Mouse (Mus musculus) mature B cell (primary cell): ENCODE results near the gene Wdr95.

Experiments used
- in situ Hi-C: fragments of 300-500 bp; cut with MboI; formaldehyde crosslinking; loops from 2 replicates; pipeline ENCODE4 v1.14.3; 2019

The Wdr95 gene

DNA sequence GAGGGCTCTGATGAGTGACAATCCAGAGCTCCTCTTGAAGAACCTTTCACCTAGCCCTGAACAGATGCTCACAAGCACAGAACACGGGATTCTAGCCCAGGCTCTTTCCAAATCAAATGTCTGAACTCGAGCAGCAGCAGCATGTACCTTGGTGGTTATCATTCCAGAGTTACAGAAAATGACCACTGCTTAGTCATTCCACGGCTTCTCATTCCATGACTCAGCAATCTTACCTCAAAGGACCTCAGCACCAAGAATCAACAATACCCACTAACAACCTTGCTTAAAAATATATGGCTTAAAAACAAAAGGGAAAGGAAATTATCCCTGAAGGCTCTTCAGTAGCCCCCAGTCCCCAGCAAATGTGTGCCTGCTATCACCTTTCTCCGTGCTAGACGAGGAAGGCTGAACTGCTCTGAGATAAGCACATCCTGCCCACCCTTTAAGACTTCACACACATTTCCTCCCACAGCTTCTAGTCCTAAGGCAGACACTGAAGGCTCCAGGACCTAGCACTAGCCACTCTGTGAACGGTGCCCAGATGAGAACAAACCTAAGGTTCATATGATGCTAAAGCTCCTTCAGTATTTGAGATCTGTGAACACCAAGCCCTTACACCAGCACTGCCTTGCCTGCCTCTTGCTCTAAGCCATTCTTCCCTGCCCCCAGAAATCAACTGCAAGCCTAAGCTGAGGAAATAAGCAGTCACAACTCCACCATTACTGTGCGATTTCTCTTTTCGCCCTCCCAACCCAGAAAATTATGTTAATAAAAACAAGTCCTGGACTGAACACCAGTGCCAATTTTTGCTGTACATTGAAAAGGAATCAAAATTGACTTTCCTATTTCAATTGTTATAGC is 95.6 kb downstream of the Wdr95 start:
- in situ Hi-C loops = no loop called here

DNA sequence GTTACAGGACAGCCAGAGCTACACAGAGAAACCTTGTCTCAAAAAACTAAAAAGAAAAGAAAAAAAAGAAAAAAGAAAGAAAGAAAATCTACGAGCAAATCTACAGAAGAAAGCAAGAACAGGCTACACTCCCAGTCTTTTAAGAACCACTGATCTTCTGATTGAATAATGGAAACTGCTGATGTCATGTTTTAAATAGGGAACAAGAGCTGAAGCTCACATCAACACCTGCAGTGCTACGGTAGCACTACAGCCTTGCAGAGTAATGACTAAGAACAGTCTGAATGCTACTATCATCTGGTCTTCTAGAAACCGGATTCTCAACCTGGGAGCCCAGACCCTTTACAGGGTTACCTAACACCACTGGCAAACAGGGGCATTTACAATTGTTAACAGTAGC is 97.1 kb downstream of the Wdr95 start:
- in situ Hi-C loops = no loop called here

DNA sequence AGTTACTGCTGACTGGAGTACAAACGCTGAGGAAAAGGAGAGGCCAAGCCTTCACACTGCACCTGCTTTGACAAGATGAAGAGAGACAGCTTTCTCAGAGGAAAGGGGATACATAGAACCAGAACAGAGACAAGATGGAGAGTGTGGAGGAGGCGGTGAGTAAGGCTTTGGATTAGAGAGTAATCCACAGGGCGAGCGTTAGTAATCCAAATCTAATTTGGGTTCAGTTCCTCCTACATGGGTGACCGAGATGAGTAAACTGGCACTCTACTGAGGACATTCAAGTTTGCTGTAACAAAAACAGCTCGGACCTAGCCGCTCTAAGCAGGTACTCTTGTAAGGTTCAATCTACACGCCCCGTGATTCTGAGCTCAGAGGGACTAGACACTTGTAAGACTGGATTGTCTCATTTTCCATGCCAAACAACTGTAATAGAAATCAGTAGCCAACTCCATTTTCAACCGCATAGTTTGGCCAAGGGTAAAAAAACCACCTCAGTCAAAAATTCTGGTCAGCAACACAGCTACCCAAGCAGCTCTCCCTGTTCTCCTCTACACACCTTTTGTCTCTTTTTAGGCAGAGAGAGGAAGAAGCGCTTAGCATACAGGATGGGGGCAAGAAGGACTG is 106.0 kb downstream of the Wdr95 start:
- in situ Hi-C loops = no loop called here

DNA sequence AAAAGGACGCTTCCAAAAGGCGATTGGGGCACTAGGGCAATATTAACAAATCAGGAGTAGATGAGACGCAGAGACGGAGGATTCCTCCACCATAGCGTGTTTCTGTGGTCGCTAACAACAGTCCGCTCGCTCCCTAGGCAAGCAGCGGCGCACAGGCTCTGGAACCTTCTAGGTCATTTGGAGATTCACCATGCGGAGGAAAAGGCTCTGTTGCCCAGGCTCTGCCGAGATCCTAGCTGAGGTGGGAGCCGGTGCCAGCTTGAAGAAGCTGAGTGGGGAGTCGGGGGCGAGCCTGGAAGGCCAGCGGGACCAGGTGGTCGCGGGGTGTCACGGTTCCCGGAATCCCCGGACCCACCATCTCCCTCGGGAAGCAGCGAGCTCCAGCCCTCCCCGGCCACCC is 107.1 kb downstream of the Wdr95 start:
- in situ Hi-C loops = no loop called here

DNA sequence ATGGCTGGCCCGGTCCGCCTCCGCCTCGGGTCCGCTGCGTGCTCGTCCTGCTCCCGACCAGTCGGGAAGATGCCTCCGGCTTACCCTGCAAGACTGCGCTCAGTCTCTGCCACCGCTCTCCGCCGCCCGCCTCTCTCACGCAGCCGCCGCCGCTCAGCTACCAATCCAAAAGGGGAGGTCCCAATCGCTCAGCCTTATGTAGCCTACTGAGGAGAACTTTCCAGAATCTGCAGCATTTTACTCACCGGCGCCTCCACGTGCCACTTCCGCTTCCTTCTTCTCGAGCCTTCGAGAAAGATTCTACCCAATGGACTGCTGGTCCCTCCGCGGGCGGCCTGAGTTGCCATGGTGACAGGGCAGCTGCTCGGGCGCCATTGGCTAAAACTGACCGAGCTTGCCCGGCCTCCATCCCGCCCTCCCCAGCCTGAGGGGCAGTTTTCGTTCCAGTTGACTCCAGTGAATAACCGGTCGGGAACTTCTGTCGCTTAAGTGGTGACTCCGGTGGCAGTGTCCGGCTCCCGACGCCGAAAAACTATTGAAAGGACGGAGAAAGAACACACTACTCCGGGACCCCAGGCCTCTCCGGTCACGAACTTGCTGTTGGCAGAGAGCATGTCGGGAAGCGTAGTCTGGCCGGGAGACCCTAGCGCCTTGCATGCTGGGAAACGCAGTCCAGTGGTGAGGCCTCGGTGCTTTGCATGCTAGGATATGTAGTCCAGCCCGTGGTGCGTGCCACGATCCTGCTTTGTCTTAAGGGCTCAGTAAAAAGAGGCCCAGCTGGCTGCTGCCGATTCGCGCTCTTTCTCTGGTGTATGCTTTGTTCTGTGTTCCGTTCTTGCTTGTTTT is 107.8 kb downstream of the Wdr95 start, which contains the start of gene Hsph1:
TSS of gene Hsph1 (minus strand) at position 302 of the 846 bp plus-strand sequence.
- in situ Hi-C loops = no loop called here

DNA sequence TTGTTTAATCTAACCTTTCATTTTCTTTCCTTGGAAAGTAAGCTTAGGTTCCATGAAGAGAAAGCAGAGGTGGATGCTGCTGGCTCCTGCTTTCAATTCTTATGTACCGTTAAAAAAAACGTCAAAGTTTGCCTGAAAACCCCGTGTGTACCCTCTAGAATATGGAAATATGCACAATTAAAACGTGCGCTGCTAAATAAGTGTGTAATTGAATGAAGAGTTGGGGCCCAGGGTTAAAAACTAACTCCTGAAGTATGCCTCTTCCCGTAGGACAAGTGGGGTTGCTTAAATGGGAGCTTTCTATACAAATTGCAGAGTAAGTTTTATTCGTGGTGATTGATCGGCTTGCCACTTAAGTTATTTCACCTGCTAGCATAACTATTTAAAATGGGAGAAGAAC is 108.8 kb downstream of the Wdr95 start:
- in situ Hi-C loops = no loop called here

DNA sequence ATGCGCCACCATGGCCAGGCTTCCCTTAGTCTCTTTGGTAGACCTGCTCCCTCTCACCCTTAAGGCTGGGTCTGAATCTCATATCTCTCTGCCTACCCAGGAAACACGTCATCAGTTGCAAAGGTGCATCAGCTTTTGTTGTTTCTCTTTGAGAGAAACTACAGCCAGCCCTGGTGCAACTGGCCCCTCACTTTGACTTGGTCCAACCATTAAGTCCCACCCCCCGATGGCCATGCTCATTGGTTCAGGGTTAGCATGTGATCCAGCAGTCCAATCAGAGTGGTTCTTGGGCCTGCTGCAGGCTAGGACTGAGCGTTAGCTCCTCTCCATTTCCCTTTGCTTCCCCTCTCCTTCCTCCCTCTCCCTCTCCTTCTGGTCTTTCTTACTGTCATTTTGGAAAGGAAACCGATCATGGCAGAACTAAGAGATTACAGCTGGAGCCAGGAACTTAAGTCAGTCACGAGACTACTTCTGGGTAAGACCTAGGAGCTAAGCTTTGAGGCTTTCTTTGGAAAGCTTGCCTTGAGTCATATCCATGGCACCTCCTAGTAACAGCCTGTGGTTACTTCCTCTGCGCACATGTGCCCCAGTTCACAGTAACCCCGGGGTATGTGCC is 112.9 kb downstream of the Wdr95 start:
- in situ Hi-C loops = loop anchor here (5.0 kb wide), 1 partner anchor 36 kb away; the partner anchor contains the start of gene B3glct

DNA sequence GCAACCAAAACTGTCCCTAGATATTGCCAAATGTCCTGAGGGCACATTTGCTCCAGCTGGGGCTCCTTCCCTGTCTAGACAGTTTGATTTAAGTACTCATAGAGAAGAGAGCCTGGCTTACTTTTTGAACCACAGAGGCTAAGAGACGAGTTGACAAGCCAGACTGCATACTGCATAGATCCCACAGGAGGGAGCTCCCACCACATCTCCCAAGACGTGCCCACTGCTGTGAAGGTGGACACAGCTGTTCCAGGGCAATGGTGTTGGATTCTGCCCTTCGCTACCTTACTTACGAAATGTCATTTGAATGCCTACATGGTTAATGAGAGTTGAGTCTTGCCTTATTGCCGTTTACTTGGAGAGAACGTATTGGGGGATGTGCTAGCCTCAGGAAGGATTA is 113.9 kb downstream of the Wdr95 start:
- in situ Hi-C loops = loop anchor here (5.0 kb wide), 1 partner anchor 35 kb away; the partner anchor contains the start of gene B3glct

DNA sequence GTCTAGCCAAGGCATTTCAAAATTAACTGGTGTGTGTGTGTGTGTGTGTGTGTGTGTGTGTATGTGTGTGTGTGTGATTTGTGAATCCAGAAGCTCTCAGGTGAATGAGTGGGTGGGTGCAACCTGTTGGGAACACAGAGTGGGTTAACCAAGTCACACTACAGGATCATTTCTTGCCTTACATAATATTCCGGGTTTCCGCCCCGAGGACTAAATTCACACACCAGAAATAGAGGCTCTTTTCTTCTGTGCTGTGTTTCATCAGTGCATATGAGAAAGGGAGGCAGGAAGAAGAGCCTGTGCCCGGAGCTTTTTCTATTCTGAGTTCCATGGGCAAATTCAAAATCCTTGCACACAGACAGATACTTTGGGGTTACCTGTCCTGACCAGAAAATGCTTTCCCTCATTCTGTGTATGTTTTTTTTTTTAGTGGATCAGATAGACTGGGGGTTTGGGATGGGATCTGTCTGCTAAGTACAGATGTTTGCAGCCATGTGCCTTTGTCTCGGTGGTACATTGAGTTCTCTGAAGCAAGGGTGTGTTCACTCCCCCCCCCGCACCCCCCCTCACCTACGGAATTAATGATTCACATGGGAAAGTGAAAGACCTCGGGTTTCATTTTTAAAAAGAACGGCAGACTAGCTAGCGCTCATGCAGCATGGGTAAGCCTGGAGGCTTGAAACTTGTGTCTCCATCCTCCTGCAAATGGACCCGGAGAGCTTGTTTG is 114.5 kb downstream of the Wdr95 start:
- in situ Hi-C loops = loop anchor here (5.0 kb wide), 1 partner anchor 34 kb away; the partner anchor contains the start of gene B3glct

DNA sequence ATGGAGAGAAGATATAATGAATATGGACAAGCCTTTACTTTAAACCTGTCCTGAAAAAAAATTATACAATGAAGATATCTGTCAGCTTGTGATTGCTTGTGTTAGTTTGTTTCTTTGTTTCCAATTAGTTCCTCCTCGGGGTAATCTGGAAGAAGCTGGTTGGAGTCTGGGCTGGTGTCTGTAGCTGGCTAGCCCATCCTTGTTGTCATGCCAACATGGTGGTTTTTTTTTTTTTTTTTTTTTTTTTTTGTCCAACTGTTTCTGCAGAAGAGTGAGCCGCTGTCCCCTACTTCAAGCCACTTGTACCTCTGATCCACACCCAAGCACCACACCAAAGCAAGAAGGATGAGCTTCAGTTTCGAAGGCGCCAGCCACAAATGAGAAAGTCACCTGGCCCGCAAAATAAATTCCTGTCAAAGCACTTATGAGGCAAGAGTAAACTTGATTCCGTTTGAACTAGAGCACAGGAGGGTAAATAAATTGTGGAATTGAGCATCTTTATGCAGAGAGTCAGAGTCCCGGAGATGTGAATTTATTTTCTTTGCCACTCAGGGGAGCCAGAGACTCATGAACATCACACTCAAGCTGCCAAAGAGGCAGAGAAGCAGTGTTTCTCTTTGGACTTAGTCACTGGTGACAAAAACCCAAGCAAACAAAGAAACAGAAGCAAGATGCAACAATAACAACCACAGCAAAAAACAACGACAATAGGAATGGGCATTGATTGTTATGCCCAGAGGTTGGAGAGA is 119.1 kb downstream of the Wdr95 start:
- in situ Hi-C loops = no loop called here

DNA sequence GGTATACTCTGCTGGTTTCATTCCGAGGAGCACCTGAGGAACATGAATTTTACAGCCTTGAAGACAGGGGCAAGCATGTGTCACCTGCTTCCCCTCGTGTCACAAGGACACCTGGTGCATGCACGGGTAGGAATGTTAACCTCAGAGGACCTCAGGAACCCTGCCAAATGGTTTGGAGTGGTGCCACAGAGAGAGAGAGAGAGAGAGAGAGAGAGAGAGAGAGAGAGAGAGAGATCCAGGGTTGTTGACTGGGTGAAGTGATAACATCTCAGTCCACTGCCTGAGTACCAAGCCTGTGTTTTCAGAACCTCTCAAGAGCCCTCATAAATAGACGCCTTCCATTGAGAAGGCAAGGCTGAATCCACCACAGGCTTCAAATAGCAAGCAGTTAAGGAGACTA is 119.7 kb downstream of the Wdr95 start:
- in situ Hi-C loops = no loop called here

DNA sequence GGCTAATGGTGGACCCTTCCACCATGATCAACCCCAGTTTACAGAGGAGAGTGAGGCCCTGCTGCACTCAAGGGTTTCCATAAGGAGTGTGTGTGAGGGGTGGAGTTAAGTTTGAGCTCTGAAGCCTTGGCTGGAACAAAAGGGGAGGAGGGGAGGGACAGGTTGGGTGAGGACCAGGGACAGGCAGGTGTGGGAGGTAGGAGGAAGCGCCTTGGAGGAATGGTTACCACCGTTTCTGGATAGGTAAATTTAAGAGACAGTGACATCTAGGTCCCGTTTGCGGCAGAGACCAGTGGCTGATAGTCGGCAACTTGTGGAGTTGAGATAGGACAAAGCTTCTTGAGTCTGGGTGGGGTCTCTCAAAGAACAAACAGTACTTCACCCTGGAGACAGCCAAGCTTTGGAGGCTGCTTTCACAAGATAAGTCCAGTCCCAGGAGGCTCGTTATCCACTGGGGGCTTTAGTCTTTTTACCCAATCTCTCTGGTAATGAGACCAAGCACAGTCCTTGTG is 120.5 kb downstream of the Wdr95 start:
- in situ Hi-C loops = no loop called here

DNA sequence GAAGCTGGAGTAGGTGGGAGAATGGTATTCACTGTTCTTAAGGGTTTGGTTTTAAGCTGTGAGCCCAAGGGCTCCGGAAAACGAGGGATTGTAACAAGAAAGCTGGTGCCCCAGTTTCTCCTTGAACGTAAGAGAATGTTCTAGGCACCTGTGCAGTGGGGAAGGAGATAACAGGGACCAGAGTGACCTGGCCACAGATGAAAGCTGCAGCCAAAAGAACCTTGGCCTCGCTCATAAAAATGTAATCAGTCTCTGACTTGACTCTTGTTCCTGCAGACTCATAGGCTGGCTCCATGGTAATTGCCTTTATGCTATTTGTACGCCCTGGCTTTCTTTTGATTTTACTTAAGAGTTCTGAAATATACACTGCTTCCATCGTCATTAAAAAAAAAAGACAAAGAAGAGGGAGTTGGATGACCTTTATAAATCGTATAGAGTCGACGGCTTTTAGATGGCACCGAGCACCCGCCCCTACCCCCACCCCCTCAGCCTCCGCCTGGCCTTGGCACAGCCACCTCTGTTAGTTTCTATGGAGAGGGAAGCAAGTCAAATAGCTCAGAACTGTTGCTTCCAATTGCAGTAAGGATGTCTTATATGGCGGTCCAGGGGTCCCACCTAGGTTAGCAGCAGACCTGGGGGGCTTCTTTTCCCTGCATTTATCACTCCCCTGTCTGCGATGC is 121.2 kb downstream of the Wdr95 start:
- in situ Hi-C loops = no loop called here

DNA sequence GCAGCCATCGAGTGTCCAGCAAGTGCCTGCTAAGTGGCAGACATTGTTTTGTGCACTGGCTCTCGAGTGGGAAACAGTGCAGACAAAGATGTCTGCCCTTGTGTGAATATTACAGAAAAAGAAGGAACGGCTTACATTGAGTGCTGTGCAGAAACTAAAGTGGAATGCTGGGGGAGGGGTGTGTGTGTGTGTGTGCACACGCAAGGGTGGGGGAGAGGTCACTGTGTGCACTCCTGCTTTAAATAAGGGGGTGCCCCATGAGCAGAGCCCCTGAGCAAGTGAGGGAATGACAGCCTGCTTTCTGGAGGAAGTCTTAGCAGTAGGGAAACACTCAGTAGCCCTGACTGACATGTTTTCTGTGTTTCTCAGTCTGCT is 121.7 kb downstream of the Wdr95 start:
- in situ Hi-C loops = no loop called here

DNA sequence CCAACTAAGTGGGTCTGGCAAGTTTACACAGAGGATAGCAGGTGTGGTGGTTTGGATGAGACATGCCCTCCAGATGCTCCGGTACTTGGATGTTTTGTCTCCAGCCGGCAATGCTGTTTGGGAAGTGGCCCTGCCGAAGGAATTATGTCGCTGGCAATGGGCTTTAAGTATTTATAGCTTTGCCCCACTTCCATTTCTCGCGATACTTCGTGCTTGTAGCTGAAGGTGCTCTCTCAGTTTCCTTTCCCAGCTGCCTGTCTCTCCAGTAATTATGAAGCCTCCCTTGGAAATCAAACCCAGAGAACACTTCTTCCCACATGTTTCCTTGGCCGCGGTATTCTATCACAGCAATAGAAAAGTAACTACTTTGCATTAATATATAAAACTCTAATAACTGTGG is 127.2 kb downstream of the Wdr95 start:
- in situ Hi-C loops = no loop called here

DNA sequence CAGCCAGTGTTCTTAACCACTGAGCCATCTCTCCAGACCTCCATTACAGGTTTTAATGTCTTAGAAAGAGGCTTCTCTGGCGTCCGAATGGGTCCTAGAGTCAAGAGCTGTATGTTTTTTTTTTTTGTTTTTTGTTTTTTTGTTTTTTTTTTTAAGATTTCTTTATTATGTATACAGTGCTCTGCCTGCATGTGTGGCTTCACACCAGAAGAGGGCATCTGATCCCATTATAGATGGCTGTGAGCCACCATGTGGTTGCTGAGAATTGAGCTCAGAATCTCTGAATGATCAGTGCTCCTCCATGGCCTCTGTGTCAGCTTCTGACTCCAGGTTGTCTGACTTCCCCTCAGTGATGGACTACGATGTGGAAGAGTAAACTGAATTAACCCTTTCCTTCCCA is 129.5 kb downstream of the Wdr95 start:
- in situ Hi-C loops = no loop called here

DNA sequence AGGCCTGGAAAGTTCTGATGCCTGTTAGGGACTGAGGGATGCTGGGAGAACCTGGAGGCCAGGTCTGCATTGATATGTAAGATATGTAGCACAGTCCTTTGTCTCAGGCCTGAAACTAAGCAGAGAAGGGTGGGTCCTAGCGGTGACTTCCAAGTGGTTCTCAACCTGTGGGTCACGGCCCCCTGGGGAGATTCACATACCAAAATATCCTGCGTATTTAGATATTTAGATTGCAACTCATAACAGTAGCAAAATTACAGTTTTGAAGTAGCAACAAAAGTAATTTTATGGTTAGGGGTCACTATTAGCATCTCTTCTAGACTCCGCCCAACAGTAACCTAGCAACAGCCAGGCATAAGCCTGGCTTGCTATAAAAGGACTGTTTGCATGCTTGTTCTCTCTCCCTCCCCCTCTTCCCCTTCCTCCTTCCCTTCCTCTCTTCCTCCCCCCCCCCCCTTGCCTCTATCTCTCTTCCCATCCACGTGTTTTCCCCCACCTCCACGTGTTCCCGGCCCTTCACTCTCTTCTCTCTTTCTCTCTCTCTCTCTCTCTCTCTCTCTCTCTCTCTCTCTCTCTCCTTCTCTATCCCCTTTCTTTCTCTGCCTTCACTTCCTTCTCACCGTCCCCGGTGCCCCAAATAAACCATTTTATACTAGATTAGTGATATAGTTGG is 130.4 kb downstream of the Wdr95 start:
- in situ Hi-C loops = no loop called here

DNA sequence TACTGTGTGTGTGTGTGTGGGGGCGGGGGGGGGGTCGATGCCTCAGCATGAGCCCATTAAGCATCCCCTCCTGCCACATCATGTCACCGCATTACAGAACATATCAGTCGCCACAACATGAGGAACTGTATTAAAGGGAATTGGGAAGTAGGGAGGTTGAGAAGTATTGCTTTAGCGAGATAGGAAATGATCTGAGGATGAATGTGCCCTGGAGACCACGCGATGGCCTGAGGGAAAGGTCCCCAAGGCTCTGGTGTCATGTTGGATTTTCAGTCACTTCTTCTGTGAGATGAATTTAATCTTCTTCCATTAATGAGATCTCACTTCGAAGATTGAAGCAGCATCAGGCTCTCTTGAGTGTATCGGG is 130.9 kb downstream of the Wdr95 start:
- in situ Hi-C loops = no loop called here

DNA sequence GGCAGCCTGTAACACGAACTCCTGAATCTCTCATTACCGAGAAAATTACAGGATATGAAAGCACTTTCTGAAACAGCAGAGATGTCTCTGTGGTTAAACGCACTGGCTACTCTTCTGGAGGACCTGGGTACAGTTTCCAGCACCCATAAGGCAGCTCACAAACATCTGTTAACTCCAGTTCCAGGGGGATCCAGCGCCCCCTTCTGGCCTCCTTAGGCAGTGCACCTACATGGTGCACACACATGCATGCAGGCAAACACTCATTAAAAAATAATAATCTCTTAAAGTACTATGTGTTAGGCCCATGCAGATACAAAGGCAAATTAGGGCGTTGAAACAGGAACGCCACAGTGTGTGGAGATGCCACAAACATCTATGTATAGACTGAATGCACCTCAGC is 132.9 kb downstream of the Wdr95 start:
- in situ Hi-C loops = no loop called here
